Mouse (Mus musculus) kidney, adult 2 months (tissue): ENCODE results near the gene Pck2.

Experiments
- CTCF ChIP-seq: fragments of 200-500 bp; conservative IDR thresholded peaks from 2 replicates; pipeline ENCODE4 v1.5.1; 2011; ENCODE audit warnings: low read depth, mild to moderate bottlenecking, control low read depth, low read length, moderate library complexity, mixed read lengths; ENCODE audit not compliant: insufficient read depth, insufficient read length
- POLR2A ChIP-seq: fragments of 200-500 bp; IDR thresholded peaks from one replicate; pipeline ENCODE4 v1.6.1; 2011; ENCODE audit warnings: low read depth, low read length, control low read depth

DNA sequence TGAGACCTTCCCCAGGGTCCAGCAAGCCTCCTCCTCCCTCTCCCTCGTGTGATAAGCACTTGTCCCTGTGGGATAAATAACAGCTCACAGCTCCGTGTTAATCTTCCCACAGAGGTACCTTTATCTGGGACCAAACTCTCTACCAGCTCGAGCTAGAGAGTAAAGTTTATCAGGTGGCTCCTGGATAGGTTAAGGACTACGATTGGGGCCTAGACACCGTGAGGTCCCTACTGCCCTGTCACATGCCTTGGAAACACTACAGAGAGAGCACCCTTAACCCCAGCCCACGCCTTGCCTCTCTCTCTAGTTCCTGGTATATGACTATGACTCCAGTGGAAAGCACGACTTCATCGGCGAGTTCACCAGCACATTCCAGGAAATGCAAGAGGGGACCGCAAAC is 26.1 kb upstream of the Pck2 start:
- TF ChIP-seq POLR2A (no peak), CTCF (no peak)
